Mouse (Mus musculus): ENCODE data around the gene Gm10282.

Gm10282 gene

GRCm38 (mm10) chr8:72305210-72305905 is at the start of gene Gm10282:
Gm10282 (minus strand) TSS chr8:72305260.
- DNase-seq (ENCODE audit: low spot score in 2 of 2) = no peak

GRCm38 (mm10) chr8:72354272-72354671 is 49.2 kb upstream of the Gm10282 start:
- no peak for DNase-seq (ENCODE audit: low spot score in 2 of 2)

GRCm38 (mm10) chr8:72353700-72354045 is 48.6 kb upstream of the Gm10282 start:
- no peak for DNase-seq (ENCODE audit: low spot score in 2 of 2)

DNA sequence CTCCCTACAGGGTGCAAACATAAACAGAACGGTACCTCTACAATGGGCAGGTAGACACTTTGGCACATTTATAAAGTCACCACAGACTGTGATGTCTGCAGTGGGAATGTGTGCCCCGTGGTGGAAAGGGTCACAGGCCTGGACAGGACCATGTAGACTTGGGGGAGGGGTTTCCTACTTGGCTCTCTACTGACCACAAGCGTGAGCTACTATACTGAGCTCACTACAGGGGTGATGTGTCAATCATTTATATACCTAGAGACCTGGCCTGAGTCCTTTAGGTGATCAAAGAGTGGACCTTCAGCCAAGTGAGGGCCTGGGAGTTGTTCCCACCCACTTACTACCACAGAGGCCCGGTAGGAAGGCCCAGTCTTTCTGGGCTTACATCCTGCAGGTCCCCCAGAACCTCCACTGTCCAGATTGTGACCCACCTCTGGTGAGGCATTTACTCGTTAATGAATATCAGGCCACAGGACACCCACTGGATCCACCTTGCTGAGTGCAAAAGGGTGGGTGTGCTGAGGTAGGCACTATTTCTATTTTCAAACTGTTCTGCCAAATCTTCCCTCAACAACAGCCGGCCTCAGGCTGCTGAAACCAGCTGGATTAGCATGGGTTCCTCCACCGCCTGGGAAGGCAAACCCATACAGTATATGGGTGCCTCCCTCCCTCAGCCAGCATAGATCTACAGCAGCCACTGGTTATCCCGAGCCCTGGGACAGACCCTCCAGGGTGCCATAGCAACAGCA is 48.1 kb upstream of the Gm10282 start:
- no peak for DNase-seq (ENCODE audit: low spot score in 2 of 2)

- DNase-seq (ENCODE audit: low spot score in 2 of 2) = no peak
Observed at GRCm38 (mm10) chr8:72351405-72352005, 46.4 kb upstream of the Gm10282 start.

DNA sequence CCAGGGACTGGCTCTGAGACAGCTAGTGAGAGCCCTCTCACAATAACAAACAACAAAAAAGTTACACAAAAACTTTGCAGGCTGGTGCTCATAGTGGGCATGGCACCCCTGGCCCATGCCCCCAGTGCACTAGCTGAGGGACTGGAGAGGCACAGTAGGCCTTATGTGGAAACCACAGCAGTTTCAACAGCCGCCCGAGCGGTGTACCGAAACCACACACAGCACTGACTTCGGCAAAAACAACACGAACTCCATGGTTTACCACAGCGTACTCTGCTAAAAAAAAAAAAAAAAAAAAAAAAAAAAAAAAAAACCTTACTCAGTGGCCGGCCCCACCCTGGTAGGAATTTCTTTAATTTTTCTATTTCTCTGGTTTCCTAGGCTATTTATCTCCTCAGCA is 45.7 kb upstream of the Gm10282 start:
- no peak for DNase-seq (ENCODE audit: low spot score in 2 of 2)

DNA sequence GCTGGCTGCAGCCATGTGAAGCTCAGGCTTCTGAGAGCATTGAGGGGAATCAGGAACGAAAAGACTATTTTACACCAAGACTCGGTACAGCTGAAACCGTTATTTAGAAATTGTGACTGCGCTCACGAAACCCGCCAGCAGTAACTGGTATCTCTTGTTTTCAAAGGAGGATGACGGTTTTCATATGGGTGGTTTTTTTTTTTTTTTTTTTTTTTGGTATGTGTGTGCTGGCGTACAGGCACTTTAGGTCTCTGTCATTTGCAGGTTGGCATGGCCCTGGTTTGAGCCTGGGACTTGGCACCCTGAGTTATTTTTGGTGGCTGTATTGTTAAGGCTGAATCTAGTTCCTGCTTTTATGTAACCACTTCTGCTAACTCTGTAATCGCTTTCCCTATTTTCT is 44.8 kb upstream of the Gm10282 start:
- DNase-seq (ENCODE audit: low spot score in 2 of 2) = no peak

GRCm38 (mm10) chr8:72348956-72349355 is 43.9 kb upstream of the Gm10282 start:
- DNase-seq (ENCODE audit: low spot score in 2 of 2) = no peak

DNA sequence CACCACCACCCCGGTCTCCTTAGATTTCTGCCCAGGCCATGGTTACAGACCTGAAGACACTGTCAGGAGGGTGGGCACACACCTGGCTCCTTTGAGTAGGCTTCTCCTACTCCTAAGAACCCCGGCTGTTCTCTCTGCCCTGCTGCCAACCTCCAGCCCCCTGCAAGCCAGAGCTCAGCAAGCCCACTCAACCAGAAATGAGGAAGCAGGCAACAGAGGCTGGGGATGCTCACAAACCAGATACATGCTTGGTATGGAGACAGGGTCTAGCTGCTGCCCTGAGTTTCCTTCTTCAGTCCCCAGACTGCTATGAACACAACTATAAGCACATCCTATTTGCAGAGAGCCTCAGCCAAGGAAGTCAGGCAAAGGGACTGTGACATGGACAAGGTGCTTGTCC is 43.1 kb upstream of the Gm10282 start:
- DNase-seq (ENCODE audit: low spot score in 2 of 2) = no peak

DNA sequence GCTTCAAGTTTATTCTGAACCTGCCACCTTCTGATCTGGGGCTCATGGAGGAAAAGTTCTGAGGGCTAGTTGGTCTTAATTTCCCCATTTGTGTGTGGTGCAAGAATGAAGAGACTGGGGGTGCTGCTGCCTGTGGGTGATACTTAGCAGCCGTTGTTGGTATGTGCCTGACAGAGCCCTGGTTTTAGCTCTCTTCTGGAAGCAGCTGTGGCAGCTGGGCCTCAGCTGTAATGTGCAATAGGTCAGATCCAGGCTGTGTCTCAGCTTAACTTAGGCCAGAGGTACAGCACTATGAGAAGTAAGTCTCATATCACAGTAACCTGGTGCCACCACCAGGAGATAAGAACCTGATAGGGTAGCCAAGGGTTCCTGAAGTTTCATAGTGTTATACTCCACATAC is 42.5 kb upstream of the Gm10282 start:
- DNase-seq (ENCODE audit: low spot score in 2 of 2) = no peak

DNA sequence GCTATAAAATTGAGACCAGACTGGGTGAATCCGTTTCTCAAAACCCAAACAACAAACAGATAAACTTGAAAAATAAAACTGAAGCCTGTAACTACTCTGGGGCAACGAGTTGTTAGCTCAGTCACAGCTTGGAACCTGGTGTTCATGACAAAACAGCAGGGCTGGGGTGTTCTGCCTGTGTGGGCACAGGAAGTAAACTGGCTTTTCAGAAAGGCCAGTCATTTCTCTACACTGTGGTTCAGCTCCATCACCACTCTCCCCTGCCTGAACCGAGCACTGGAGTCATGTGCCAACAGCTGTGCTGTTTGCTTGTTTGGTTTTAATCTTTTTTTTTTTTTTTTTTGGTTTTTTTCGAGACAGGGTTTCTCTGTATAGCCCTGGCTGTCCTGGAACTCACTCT is 38.7 kb upstream of the Gm10282 start:
- no peak for DNase-seq (ENCODE audit: low spot score in 2 of 2)

DNA sequence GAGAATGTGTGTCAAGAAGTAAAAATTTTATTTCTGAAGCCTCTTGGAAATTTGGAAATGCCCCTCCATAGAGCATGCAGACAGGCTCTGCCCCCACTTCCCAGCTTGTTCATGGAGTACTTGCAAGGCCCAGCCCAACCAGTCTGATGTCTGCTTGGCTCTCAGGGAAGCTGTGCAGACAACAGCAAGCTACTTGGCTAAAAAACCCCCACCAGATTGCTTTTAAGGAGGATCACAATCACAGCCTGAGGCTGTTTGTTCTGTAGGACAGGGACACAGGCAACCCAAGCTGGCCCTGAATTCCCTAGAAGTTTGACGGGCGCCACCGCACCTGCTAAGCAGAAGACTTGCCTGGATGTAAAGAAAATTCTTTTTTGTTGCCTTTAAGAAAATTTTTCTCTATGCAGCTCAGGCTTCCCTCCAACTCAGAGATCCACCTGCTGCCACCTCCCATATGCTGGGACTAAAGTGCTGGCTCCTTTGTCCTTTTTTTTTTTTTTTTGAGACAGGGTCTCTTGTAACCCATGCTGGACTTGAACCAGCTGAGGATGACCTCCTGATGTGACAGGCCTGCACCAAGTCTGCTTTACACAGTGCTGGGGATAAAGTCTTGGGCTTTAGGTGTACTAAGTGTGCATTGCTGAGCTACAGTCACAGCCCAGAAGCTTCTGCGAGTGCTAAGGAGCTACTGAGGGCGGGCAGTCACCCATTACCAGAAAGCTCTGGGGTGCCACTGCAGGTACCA is 37.7 kb upstream of the Gm10282 start:
- DNase-seq (ENCODE audit: low spot score in 2 of 2) = no peak

DNA sequence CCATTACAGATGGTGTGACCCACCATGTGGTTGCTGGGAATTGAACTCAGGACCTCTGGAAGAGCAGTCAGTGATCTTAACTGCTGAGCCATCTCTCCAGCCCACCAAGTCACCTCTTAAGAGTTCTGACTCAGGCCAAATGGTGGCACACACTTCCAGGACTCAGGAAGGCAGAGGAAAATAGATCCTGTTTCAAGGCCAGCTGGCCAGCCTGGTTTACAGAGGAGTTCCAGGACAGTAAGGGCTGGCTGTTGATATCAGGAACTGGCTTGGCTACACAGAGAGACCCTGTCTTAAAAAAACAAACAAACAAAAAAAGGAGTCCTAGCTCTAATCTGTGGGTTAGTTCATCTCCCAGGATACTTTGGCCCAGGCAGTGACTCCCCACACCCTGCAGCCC is 32.0 kb upstream of the Gm10282 start:
- no peak for DNase-seq (ENCODE audit: low spot score in 2 of 2)

- no peak for DNase-seq (ENCODE audit: low spot score in 2 of 2)
Observed at GRCm38 (mm10) chr8:72336273-72336672, 31.2 kb upstream of the Gm10282 start.

DNA sequence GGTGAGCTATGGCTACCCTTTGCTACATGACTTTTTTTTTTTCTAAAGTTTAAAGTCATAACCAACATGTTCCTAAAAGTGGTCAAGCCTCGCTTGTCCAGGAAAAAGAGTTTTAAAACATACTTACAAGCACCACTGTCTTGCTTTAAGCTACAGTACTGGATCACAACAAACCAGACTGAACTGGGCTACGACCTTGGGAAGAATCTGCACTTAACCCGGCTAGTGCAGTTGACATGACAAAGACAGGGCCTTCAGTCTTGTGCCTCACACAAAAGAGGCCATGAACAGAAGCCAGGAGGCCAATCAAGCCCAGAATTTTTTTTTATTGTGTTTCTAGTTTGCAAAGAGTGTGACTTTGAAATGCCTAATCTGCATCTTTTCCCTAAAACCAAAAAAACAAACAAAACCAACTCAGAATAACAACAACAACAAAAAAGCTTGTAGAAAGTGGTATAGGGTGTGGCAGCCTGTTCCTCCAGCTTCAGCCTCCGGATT is 29.1 kb upstream of the Gm10282 start:
- DNase-seq (ENCODE audit: low spot score in 2 of 2) = no peak

DNA sequence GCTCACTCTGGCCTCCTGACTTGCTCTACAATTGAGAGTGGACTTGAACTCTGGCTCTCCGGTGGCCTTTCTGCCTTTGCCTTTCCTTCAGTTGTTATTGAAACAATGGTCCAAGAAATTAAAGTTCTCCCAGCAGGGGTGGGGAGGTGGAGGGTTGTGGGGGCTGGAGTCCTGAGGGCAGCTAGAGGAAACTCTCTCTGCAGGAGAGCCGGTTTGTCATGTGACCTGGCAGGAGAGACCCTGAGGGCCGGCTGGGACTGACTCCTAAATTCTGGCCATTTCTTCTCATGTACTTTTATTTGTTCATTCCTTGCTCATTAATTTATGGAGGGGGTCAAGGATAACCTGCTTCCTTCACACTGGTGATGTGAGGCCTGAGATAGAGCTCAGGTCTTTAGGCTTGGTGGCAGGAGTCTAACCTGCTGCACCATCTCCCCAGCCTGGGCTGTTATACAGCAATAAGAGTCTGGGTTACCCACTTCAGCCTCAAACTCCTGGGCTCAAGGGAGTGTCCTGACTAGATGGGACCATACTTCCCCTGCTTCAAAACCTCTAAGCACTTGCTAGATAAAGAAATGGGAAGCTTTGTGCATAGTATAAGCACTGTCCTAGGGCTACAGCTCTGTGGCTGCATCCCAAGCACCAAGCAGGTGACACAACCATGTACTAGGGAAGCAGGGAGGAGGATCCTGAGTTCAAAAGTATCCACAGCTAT is 28.5 kb upstream of the Gm10282 start:
- DNase-seq (ENCODE audit: low spot score in 2 of 2) = no peak

DNA sequence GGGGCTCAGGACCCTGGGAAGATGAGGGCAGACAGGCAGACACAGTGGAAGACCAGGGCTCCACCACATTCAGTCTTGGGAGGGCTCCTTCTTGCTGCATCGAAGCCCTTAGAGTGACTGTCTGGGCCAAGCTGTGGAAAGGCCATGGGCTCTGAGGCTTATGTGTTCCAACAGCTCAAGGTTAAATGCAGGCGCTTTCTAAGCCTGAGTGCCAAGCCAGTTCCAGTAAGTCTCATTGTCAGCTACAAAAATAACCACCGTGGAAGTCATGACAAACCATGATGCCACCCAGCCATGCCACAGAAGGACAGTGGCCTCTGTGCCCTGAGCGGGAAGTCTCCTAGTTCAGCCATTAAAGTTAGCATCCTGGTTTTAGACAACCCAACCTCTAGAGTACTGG is 26.6 kb upstream of the Gm10282 start:
- DNase-seq (ENCODE audit: low spot score in 2 of 2) = no peak

DNA sequence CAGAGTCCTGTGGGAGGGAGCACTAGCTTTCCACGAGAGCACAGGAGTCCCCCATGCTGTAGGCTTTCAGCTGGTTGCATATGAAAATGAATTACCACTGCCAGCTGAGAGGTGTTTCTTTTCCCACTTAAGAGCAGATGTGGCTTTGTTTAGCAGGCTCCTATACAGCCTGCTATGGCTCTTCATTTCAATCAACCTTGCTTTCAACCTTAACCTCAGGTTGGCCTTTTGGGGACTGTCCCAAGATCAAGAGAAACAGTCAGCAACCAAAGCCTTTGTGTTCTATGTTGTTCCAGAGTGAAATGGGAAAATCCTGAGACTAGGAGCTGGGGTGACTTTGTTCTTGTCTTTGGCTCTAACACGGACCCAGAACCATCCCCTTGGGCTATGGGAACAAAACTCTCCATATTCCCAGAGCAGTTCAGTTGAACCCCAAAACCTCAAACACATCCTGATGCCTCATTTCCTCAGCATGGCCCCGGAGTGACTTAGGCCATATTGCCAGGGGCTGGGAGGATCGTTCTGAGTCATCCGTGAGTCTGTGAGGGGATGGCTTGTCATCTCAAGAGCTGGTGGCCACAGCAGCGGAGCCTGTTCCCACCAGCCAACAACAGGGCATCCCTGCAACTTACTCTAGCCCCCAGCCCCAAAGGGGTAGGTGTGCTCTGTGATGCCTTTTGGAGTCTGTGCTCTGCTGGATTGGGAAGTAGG is 25.9 kb upstream of the Gm10282 start:
- DNase-seq (ENCODE audit: low spot score in 2 of 2) = no peak

DNA sequence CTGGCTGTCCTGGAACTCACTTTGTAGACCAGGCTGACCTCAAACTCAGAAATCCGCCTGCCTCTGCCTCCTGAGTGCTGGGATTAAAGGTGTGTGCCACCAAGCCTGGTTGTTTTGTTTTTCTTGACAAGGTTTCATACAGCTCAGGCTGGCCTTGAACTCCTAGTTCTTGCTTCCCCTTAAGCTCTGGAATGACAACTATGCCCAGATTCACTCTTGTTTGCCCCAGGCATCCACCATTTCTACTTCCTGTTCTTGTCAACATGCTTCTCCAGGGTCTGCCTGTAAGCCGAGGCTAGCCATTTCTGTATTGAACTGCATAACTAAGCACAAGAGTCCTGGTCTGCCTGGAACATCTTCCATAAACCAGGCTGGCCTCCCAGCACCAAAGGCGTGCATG is 24.1 kb upstream of the Gm10282 start:
- no peak for DNase-seq (ENCODE audit: low spot score in 2 of 2)

DNA sequence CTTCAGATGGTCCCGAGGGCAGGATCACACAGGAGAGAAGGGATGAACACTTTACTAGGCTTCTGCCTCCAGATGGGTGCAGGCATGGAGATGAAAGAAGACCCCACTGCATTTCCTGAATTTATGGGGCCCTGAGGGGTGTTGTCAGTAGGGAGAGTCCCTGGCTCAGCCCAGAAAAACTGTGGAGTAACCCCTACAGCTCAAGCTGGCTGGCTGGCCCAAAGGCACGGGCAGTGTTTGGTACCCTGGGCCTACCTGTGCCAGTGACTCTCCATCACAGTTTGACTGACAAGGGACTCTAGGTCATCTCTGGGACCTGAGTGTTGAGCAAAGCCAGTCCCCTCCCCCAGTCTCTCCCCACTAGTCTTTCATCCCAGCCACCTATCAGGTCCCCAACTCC is 19.6 kb upstream of the Gm10282 start:
- no peak for DNase-seq (ENCODE audit: low spot score in 2 of 2)
